Mouse (Mus musculus) lung, postnatal 0 days (tissue): ENCODE data around the gene Tescl. TPM values are rescaled to one million over a fixed set of nuclear protein-coding genes. Genes with fewer than 3 reads are reported as not detected.
A peak's percentile ranks its signal among the peaks of the same experiment; 100 is the strongest.

ENCODE experiments used
- ATAC-seq: fragments of 200-750 bp; cut with Nextera tagmentation; 2 replicates; pipeline ENCODE4 v1.8.0; 2017; ENCODE audit warnings: moderate library complexity
- DNase-seq: peaks from one replicate; pipeline ENCODE4 v3.0.0-alpha.2; 2016; ENCODE audit warnings: low spot score
- H3K27ac ChIP-seq: fragments of 300-500 bp; sonication (generic); 2 replicates; pipeline ENCODE4 v1.5.1; 2014; ENCODE audit warnings: antibody characterized with exemption, mild to moderate bottlenecking, low read length, mixed read lengths
- H3K27me3 ChIP-seq: fragments of 300-500 bp; sonication (generic); replicated peaks from 2 replicates; pipeline ENCODE4 v1.6.1; 2014; ENCODE audit warnings: low read length, mixed read lengths; ENCODE audit not compliant: insufficient read depth
- H3K36me3 ChIP-seq: fragments of 300-500 bp; sonication (generic); 2 replicates; pipeline ENCODE4 v1.6.1; 2014; ENCODE audit warnings: low read length, mixed read lengths; ENCODE audit not compliant: insufficient read depth
- H3K4me1 ChIP-seq: fragments of 300-500 bp; sonication (generic); 2 replicates; pipeline ENCODE4 v1.6.1; 2014; ENCODE audit warnings: antibody characterized with exemption, low read depth, low read length, mixed read lengths; ENCODE audit not compliant: insufficient read depth
- H3K4me2 ChIP-seq: fragments of 300-500 bp; sonication (generic); replicated peaks from 2 replicates; pipeline ENCODE4 v1.6.1; 2014; ENCODE audit warnings: low read depth, mild to moderate bottlenecking, low read length, moderate library complexity, mixed read lengths
- H3K4me3 ChIP-seq: fragments of 300-500 bp; sonication (generic); 2 replicates; pipeline ENCODE4 v1.5.1; 2014; ENCODE audit warnings: low read depth, low read length
- H3K9ac ChIP-seq: fragments of 300-500 bp; sonication (generic); replicated peaks from 2 replicates; pipeline ENCODE4 v1.6.1; 2014; ENCODE audit warnings: low read depth, mild to moderate bottlenecking
- H3K9me3 ChIP-seq: fragments of 300-500 bp; sonication (generic); 2 replicates; pipeline ENCODE4 v1.6.1; 2016; ENCODE audit warnings: low read length, mixed read lengths
- CTCF ChIP-seq: IDR thresholded peaks from 2 replicates; pipeline ENCODE4 v1.5.1; 2016; ENCODE audit warnings: antibody characterized with exemption, mild to moderate bottlenecking
- EP300 ChIP-seq: IDR thresholded peaks from 2 replicates; pipeline ENCODE4 v1.6.1; 2016; ENCODE audit warnings: antibody characterized with exemption, mild to moderate bottlenecking, control low read depth
- WGBS: fragments of 180-500 bp; shearing (Covaris S2); extraction: QIAGEN DNeasy Blood & Tissue Kit; methylation state at CpG from one replicate; pipeline ENCODE4 v1.1.7; 2014; 5-methylcytosine and 5-hydroxymethylcytosine counted together
- polyA plus RNA-seq: library from polyadenylated mRNA; unstranded; fragments of >200 nt; fragmentation: Nextera tagmentation; extraction: Ambion mirVana; gene quantifications from 2 replicates; pipeline ENCODE4 v1.2.1, GENCODE M21; 2015

Gene Tescl
- polyA plus RNA-seq, 1 experiment from 2014 or later, result 0.27 TPM

DNA sequence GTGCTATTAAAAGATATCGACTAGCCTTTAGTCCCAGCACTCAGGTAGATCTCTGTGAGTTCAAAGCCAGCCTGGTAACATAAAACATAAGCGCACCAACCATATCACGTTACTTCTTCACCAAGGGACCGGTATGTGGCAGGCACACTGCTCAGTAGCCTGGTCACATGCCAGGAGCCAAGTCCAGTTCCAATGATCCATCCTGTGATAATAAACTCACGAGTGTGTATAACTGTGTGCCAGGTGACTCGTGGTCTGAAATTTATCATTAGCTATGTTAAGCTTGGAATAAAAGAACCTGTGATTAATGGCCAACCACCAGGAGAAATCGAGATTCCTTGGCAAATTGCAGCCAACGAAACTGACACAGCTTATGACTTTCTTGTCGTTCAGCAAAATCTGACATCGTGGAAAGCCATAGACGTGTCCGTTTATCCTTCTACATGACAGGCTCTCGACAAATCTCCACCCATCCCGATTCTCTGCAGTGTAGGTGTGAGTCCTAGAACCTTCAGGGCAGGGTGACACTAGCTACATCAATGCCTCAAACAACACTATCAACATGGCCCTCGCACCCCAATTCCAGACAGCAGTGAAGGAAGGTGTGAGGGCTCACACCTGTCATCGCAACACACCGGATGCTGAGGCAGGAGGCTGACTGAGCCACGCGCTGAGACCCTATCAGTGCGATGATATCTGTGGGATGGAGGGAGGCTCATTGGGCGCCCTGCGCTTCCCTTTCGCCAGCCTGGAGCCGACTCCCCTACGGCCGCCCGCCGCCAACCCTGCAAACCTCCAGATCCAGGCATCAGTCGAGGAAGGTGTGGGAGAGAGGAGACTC is 17.8 kb downstream of the Tescl start:
- ATAC-seq, result no peak

DNA sequence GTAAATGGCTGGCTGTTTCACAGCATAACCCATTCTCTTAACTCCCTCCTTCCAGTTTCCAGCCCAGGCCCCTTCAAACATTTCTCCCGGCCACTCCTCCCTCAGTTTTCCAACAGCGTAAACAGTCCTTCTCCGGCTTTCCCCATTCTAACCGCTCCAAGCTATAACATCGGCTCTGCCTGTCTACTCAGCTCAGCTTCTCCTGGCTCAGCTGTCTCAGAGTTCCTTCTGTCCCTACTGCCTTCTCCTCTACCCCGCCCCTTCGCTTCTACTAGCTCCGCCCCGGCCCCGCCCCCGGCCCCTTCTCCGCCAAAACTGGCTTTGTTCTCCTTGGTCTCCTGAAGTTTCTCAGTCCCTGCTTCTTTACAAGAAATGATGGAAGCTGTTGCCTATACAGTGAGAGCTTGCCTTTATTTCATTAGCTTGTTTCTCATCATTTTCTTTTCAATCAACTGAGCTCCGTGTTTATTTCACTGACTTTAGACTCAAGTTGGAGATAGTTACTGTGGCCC is 32.9 kb downstream of the Tescl start, which contains the start of gene Zfp61:
Zfp61 (minus strand) TSS at position 462 of the 512 bp plus-strand sequence.
- H3K9ac ChIP-seq, result no peak within 1 kb of the TSS
- peaks cover 4% of the 10 kb centered on the region; the same call in 1 of the 2 replicates for H3K4me1 ChIP-seq
- ATAC-seq (peak; percentile 71), DNase-seq (peak; percentile 88)
- H3K4me3 ChIP-seq, result peak within 1 kb of the TSS; percentile 65
- TF ChIP-seq EP300, result no peak
- no peaks in the 10 kb centered on the region for H3K9me3 ChIP-seq
- no peaks in the 10 kb centered on the region for H3K27me3 ChIP-seq
- peak within 1 kb of the TSS; percentile 86 for H3K4me2 ChIP-seq
- H3K36me3 ChIP-seq, result 0 out of 2 replicates have a peak, but pooled peaks cover 2% of the 10 kb centered on the region
- under 1% methylated on average over 13 of the region's 13 CpGs for WGBS
- H3K27ac ChIP-seq, result 0 out of 2 replicates have a peak within 1 kb of the TSS, but pooled peaks have one; percentile 39

More for the DNA sequence above, 17.8 kb downstream of the Tescl start:
- H3K36me3 ChIP-seq, result no peaks in the 10 kb centered on the region
- H3K27ac ChIP-seq, result no peak overlapping the region
- peak overlapping the region; percentile 56 for H3K9ac ChIP-seq
- 25% methylated on average over 29 of the region's 29 CpGs for WGBS
- no peaks in the 10 kb centered on the region for H3K27me3 ChIP-seq
- peaks cover 4% of the 10 kb centered on the region; the same call in 1 of the 2 replicates for H3K4me1 ChIP-seq
- peak overlapping the region; percentile 82 for H3K4me2 ChIP-seq
- no peak for TF ChIP-seq CTCF
- H3K9me3 ChIP-seq, result no peaks in the 10 kb centered on the region
- DNase-seq, result no peak
- H3K4me3 ChIP-seq, result peak overlapping the region; percentile 62

DNA sequence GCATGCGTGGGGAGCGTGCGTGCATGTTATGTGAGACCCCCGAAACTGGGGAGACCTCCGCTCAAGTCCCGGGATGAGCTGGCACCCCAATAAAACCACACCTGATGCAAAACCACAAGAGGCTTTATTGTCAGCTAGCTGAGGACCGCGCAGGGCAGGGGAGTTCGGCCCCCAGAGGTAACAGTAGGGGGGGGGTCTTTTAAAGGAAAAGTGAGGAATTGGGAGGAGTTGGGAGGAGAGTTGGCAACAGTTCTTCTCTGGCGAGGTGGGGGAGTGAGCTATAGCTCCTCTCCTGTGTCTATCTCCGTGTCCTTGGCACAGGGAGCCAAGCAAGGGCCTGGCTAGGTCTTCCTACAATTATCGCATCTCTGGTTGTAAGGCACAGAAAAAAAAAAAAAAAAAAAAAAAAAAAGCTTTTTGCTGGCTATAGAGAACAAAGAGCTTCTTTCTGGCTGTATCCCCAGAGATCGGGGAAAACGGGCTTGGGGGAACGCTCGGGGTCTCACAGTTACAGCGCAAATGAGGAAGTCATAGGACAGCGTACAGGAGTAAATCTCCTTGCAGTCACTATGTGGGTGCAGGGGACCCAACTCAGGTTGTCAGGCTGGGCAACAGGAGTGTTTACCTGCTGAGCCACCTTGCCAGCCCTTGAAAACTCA is 33.8 kb downstream of the Tescl start:
- Histone ChIP-seq H3K4me2 (peak overlapping the region; percentile 86), H3K4me3 (peak overlapping the region; percentile 65), H3K9ac (no peak overlapping the region), H3K36me3 (peaks cover 10% of the 10 kb centered on the region), H3K27me3 (no peaks in the 10 kb centered on the region), H3K9me3 (no peaks in the 10 kb centered on the region), H3K4me1 (peaks cover 4% of the 10 kb centered on the region; the same call in 1 of the 2 replicates), H3K27ac (no peak overlapping the region)
- 2% methylated on average over 18 of the region's 18 CpGs for WGBS
- DNase-seq, result no peak
- TF ChIP-seq CTCF, result no peak
- no peak for ATAC-seq

DNA sequence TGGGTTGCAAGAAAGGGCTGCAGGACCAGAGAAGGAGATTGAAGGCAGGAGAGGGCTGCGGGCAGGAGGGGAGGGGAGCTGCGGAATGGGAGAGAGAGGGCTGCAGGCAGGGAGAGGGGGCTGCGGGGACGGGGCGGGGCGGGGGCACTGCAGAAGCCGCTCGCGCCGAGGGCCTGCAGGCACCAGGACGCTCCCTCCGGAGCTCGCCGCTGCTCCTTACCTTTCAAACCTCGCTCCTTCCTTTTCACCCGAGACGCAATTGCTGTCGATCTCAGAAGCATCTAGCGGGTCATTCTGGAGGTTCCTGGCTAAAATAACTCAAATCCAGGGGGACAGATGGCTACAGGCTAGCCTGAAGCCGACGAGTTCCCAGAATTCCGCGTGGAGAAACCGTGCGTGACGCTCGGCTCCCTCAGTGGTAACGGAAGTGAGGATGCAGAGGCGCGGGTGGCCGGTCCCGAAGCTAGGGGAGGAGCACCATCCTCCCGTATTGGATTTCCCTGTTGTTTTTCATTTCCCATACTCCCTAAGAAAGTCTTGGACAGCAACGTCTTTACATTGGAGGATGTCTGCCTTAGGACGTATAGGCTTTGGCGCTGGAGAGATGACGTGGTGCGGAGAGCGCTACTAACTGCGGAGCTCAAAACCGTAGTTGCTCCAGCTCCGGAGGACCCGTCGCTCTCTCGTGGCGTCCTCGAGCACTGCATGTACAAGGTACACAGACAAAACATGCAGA is 34.6 kb downstream of the Tescl start:
- TF ChIP-seq EP300 (no peak), CTCF (peak; percentile 63)
- peaks cover 4% of the 10 kb centered on the region; the same call in 1 of the 2 replicates for H3K4me1 ChIP-seq
- DNase-seq (peak; percentile 93), ATAC-seq (peak; percentile 90)
- H3K4me3 ChIP-seq, result peak overlapping the region; percentile 65
- H3K36me3 ChIP-seq, result peaks cover 14% of the 10 kb centered on the region
- H3K9me3 ChIP-seq, result no peaks in the 10 kb centered on the region
- under 1% methylated on average over 45 of the region's 47 CpGs for WGBS
- H3K27ac ChIP-seq, result peak overlapping the region; percentile 54; the same call in 1 of the 2 replicates
- H3K27me3 ChIP-seq, result no peaks in the 10 kb centered on the region
- peak overlapping the region; percentile 56 for H3K9ac ChIP-seq
- peak overlapping the region; percentile 86 for H3K4me2 ChIP-seq

DNA sequence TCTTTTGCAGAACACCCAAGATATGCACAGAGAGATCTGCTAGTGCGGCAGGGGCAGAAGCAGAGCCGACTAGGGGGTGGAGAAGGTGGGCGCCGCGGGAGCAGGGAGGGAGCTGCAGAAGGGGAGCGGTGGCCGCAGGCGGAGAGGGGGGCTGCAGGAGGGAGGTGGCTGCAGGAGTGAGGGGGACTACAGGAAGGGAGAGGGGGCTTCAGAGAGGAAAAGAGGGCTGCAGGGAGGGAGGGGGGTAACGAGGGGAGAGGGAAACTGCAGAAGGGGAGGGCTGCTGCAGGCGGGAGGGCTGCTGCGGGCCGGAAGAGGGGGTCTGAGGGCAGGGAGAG is 35.1 kb downstream of the Tescl start:
- no peaks in the 10 kb centered on the region for H3K9me3 ChIP-seq
- H3K27me3 ChIP-seq, result no peaks in the 10 kb centered on the region
- peaks cover 4% of the 10 kb centered on the region; the same call in 1 of the 2 replicates for H3K4me1 ChIP-seq
- peaks cover 14% of the 10 kb centered on the region for H3K36me3 ChIP-seq
- TF ChIP-seq CTCF, result no peak
- TF ChIP-seq EP300, result no peak
- DNase-seq, result no peak
- no peak overlapping the region for H3K27ac ChIP-seq
- peak overlapping the region; percentile 65 for H3K4me3 ChIP-seq
- WGBS, result under 1% methylated on average over 12 of the region's 12 CpGs
- peak overlapping the region; percentile 56 for H3K9ac ChIP-seq
- H3K4me2 ChIP-seq, result peak overlapping the region; percentile 86
- no peak for ATAC-seq
